Mouse (Mus musculus): ENCODE measurements around the gene Ngf. TPM values are rescaled to one million over a fixed set of nuclear protein-coding genes. Genes with fewer than 3 reads are reported as not detected.

Ngf gene
- 3.9 and 12.4 TPM in 2 replicates for total RNA-seq (2012; rRNA removed)

- no peaks in the 10 kb centered on the region for H3K4me1 ChIP-seq (ENCODE audit: control insufficient read depth in 2 of 2, insufficient read depth in 2 of 2, low read length in 2 of 2, poor library complexity in 1 of 2)
- in situ Hi-C loops (cut with MboI; ENCODE audit: low sequenced_read_pairs in 2 of 2, unreplicated experiment in 2 of 2): no loop called here
- TF ChIP-seq HCFC1 (IDR thresholded peaks at IDR 0.05; ENCODE audit: borderline replicate concordance, insufficient read depth, low read length) (no peak), ZC3H11A (IDR thresholded peaks at IDR 0.05; ENCODE audit: borderline replicate concordance, low read depth, low read length) (no peak), ZNF384 (IDR thresholded peaks at IDR 0.05; ENCODE audit: low read depth, low read length) (no peak), CHD2 (IDR thresholded peaks at IDR 0.05; ENCODE audit: low read depth, low read length) (no peak), MAFK (IDR thresholded peaks at IDR 0.05; ENCODE audit: insufficient read depth, low read depth, low read length) (no peak)
- no peaks in the 10 kb centered on the region for H3K36me3 ChIP-seq (ENCODE audit: control insufficient read depth, insufficient read depth, low read length, poor library complexity, severe bottlenecking)
- no peak within 1 kb of the TSS for H3K27ac ChIP-seq (ENCODE audit: insufficient read depth, low read depth, low read length, poor library complexity, severe bottlenecking)
- peak within 1 kb of the TSS; percentile 19; the same call in 1 of the 2 replicates for H3K9ac ChIP-seq (ENCODE audit: insufficient read depth, low read depth, low read length, poor library complexity, severe bottlenecking)
- peak; percentile 33 for DNase-seq (ENCODE audit: low read depth, low spot score)
- no peaks in the 10 kb centered on the region for H3K9me3 ChIP-seq (ENCODE audit: control insufficient read depth, insufficient read depth, low read depth, low read length)
- peak within 1 kb of the TSS; percentile 58 to 71 for H3K4me3 ChIP-seq (ENCODE audit: insufficient read depth in 1 of 2, low read depth in 1 of 2, low read length in 2 of 2, poor library complexity in 1 of 2, severe bottlenecking in 1 of 2)
Observed at GRCm38 (mm10) chr3:102469713-102470448, at the start of gene Ngf. Gene Ngf (plus strand): TSS chr3:102469919.

- Histone ChIP-seq H3K4me3 (ENCODE audit: insufficient read depth in 1 of 2, low read depth in 1 of 2, low read length in 2 of 2, poor library complexity in 1 of 2, severe bottlenecking in 1 of 2) (no peak overlapping the region), H3K36me3 (ENCODE audit: control insufficient read depth, insufficient read depth, low read length, poor library complexity, severe bottlenecking) (no peaks in the 10 kb centered on the region), H3K4me1 (ENCODE audit: control insufficient read depth in 2 of 2, insufficient read depth in 2 of 2, low read length in 2 of 2, poor library complexity in 1 of 2) (no peaks in the 10 kb centered on the region), H3K27ac (ENCODE audit: insufficient read depth, low read depth, low read length, poor library complexity, severe bottlenecking) (no peak overlapping the region), H3K9ac (ENCODE audit: insufficient read depth, low read depth, low read length, poor library complexity, severe bottlenecking) (no peak overlapping the region), H3K9me3 (ENCODE audit: control insufficient read depth, insufficient read depth, low read depth, low read length) (no peaks in the 10 kb centered on the region)
- no peak for TF ChIP-seq MAFK (IDR thresholded peaks at IDR 0.05; ENCODE audit: insufficient read depth, low read depth, low read length)
- no peak for TF ChIP-seq ZC3H11A (IDR thresholded peaks at IDR 0.05; ENCODE audit: borderline replicate concordance, low read depth, low read length)
- no peak for TF ChIP-seq CHD2 (IDR thresholded peaks at IDR 0.05; ENCODE audit: low read depth, low read length)
- no peak for TF ChIP-seq HCFC1 (IDR thresholded peaks at IDR 0.05; ENCODE audit: borderline replicate concordance, insufficient read depth, low read length)
- no peak for TF ChIP-seq ZNF384 (IDR thresholded peaks at IDR 0.05; ENCODE audit: low read depth, low read length)
- DNase-seq (ENCODE audit: low read depth, low spot score): no peak
- in situ Hi-C loops (cut with MboI; ENCODE audit: low sequenced_read_pairs in 2 of 2, unreplicated experiment in 2 of 2): no loop called here
Observed at GRCm38 (mm10) chr3:102445567-102445966, 24.2 kb upstream of the Ngf start.

DNA sequence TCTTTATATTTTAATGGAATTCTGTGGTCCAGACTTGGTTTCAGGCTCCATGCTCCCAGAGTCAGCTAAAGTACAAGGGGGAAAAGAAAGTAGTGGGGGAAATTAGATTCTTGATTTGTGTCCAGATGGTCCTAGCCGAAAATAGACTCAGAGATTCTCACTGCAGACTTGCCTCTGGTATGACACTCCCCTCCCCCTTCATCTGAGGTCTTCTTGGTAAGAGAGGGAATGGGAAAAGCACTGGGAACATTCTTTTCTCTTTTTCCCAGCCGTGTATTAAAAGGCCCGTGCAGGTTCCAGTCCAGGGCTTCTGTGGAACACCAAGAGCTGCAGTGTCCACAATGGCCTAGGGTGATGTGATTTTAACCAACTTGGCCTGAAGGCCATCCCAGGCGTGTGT, 23.0 kb upstream of the Ngf start:
- in situ Hi-C loops (cut with MboI; ENCODE audit: low sequenced_read_pairs in 2 of 2, unreplicated experiment in 2 of 2): no loop called here
- no peak for DNase-seq (ENCODE audit: low read depth, low spot score)
- Histone ChIP-seq H3K4me3 (ENCODE audit: insufficient read depth in 1 of 2, low read depth in 1 of 2, low read length in 2 of 2, poor library complexity in 1 of 2, severe bottlenecking in 1 of 2) (no peak overlapping the region), H3K27ac (ENCODE audit: insufficient read depth, low read depth, low read length, poor library complexity, severe bottlenecking) (no peak overlapping the region), H3K36me3 (ENCODE audit: control insufficient read depth, insufficient read depth, low read length, poor library complexity, severe bottlenecking) (no peaks in the 10 kb centered on the region), H3K4me1 (ENCODE audit: control insufficient read depth in 2 of 2, insufficient read depth in 2 of 2, low read length in 2 of 2, poor library complexity in 1 of 2) (no peaks in the 10 kb centered on the region), H3K9ac (ENCODE audit: insufficient read depth, low read depth, low read length, poor library complexity, severe bottlenecking) (no peak overlapping the region), H3K9me3 (ENCODE audit: control insufficient read depth, insufficient read depth, low read depth, low read length) (no peaks in the 10 kb centered on the region)
- no peak for TF ChIP-seq ZNF384 (IDR thresholded peaks at IDR 0.05; ENCODE audit: low read depth, low read length)
- no peak for TF ChIP-seq CHD2 (IDR thresholded peaks at IDR 0.05; ENCODE audit: low read depth, low read length)
- TF ChIP-seq ZC3H11A (IDR thresholded peaks at IDR 0.05; ENCODE audit: borderline replicate concordance, low read depth, low read length): no peak

DNA sequence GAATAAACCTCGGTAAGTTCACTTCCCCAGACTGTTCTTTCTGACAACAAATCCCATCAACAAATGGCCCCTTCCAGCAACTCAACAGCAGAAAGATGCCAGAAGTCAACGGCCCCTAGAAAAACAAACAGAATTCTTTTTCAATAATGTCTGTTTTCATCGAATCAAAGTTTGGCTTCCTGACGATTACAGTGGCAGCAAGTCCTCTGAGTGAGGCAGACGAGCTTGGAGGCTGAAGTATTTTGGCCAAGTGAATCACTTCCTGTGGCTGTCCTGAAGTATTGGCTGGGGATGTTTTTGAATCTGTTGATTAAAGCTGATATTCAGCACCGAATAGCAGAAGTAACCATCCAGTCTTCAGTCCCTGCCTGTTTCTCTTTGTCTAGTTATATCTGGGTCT, 15.2 kb upstream of the Ngf start:
- Histone ChIP-seq H3K27ac (ENCODE audit: insufficient read depth, low read depth, low read length, poor library complexity, severe bottlenecking) (no peak overlapping the region), H3K36me3 (ENCODE audit: control insufficient read depth, insufficient read depth, low read length, poor library complexity, severe bottlenecking) (no peaks in the 10 kb centered on the region), H3K4me1 (ENCODE audit: control insufficient read depth in 2 of 2, insufficient read depth in 2 of 2, low read length in 2 of 2, poor library complexity in 1 of 2) (no peaks in the 10 kb centered on the region), H3K9me3 (ENCODE audit: control insufficient read depth, insufficient read depth, low read depth, low read length) (no peaks in the 10 kb centered on the region), H3K4me3 (ENCODE audit: insufficient read depth in 1 of 2, low read depth in 1 of 2, low read length in 2 of 2, poor library complexity in 1 of 2, severe bottlenecking in 1 of 2) (no peak overlapping the region), H3K9ac (ENCODE audit: insufficient read depth, low read depth, low read length, poor library complexity, severe bottlenecking) (no peak overlapping the region)
- TF ChIP-seq HCFC1 (IDR thresholded peaks at IDR 0.05; ENCODE audit: borderline replicate concordance, insufficient read depth, low read length): no peak
- TF ChIP-seq CHD2 (IDR thresholded peaks at IDR 0.05; ENCODE audit: low read depth, low read length): no peak
- no peak for TF ChIP-seq ZC3H11A (IDR thresholded peaks at IDR 0.05; ENCODE audit: borderline replicate concordance, low read depth, low read length)
- TF ChIP-seq MAFK (IDR thresholded peaks at IDR 0.05; ENCODE audit: insufficient read depth, low read depth, low read length): no peak
- no peak for TF ChIP-seq ZNF384 (IDR thresholded peaks at IDR 0.05; ENCODE audit: low read depth, low read length)
- in situ Hi-C loops (cut with MboI; ENCODE audit: low sequenced_read_pairs in 2 of 2, unreplicated experiment in 2 of 2): no loop called here
- no peak for DNase-seq (ENCODE audit: low read depth, low spot score)

Measured in ES-E14 (cell line).